Mouse (Mus musculus) forebrain, embryonic 10.5 days (tissue): ENCODE data around the gene Enthd1. TPM values are rescaled to one million over a fixed set of nuclear protein-coding genes. Genes with fewer than 3 reads are reported as not detected.
A peak's percentile ranks its signal among the peaks of the same experiment; 100 is the strongest.

Source experiments
- DNase-seq: peaks from one replicate; pipeline ENCODE4 v3.0.0-alpha.2; 2017; ENCODE audit warnings: low spot score; ENCODE audit errors: extremely low spot score
- H3K27ac ChIP-seq: fragments of 300-500 bp; sonication (generic); 2 replicates; pipeline ENCODE4 v1.5.1; 2016; ENCODE audit warnings: mild to moderate bottlenecking
- H3K27me3 ChIP-seq: fragments of 300-500 bp; sonication (generic); 2 replicates; pipeline ENCODE4 v1.6.1; 2016; ENCODE audit warnings: mild to moderate bottlenecking; ENCODE audit not compliant: poor library complexity, severe bottlenecking
- H3K36me3 ChIP-seq: fragments of 300-500 bp; sonication (generic); replicated peaks from 2 replicates; pipeline ENCODE4 v1.6.1; 2016; ENCODE audit warnings: mild to moderate bottlenecking, moderate library complexity
- H3K4me1 ChIP-seq: fragments of 300-500 bp; sonication (generic); 2 replicates; pipeline ENCODE4 v1.6.1; 2016
- H3K4me3 ChIP-seq: fragments of 300-500 bp; sonication (generic); 2 replicates; pipeline ENCODE4 v1.5.1; 2016; ENCODE audit warnings: mild to moderate bottlenecking, moderate library complexity
- H3K9me3 ChIP-seq: fragments of 300-500 bp; sonication (generic); 2 replicates; pipeline ENCODE4 v1.6.1; 2016; ENCODE audit warnings: mild to moderate bottlenecking, moderate library complexity
- WGBS: fragments of 180-500 bp; shearing (Covaris S2); methylation state at CpG from one replicate; pipeline ENCODE4 v1.1.7; 2016; 5-methylcytosine and 5-hydroxymethylcytosine counted together
- polyA plus RNA-seq: library from polyadenylated mRNA; unstranded; fragments of >200 nt; fragmentation: Nextera tagmentation; extraction: Ambion mirVana; gene quantifications from 2 replicates; pipeline ENCODE4 v1.2.1, GENCODE M21; 2016

The Enthd1 gene
- polyA plus RNA-seq, 1 experiment from 2014 or later = not detected

- Histone ChIP-seq H3K9me3 (no peaks in the 10 kb centered on the region), H3K27ac (peak overlapping the region; percentile 85), H3K4me3 (peak overlapping the region; percentile 22; the same call in 1 of the 2 replicates), H3K27me3 (peaks cover 7% of the 10 kb centered on the region), H3K4me1 (peaks cover 29% of the 10 kb centered on the region), H3K36me3 (no peaks in the 10 kb centered on the region)
- DNase-seq = peak; percentile 49
- WGBS = 45% methylated on average over 9 of the region's 9 CpGs
Observed at GRCm38 (mm10) chr15:80438423-80438822, 126.5 kb downstream of the Enthd1 start.

- H3K4me3 ChIP-seq = peak overlapping the region; percentile 22; the same call in 1 of the 2 replicates
- peak; percentile 28 for DNase-seq
- 44% methylated on average over 9 of the region's 9 CpGs for WGBS
- H3K9me3 ChIP-seq = no peaks in the 10 kb centered on the region
- no peaks in the 10 kb centered on the region for H3K36me3 ChIP-seq
- H3K27me3 ChIP-seq = peaks cover 7% of the 10 kb centered on the region
- H3K4me1 ChIP-seq = peaks cover 29% of the 10 kb centered on the region
- peak overlapping the region; percentile 85 for H3K27ac ChIP-seq
Observed at GRCm38 (mm10) chr15:80437996-80438395, 127.0 kb downstream of the Enthd1 start.

- Histone ChIP-seq H3K4me1 (peaks cover 29% of the 10 kb centered on the region), H3K4me3 (no peak overlapping the region), H3K9me3 (no peaks in the 10 kb centered on the region), H3K36me3 (no peaks in the 10 kb centered on the region), H3K27ac (peak overlapping the region; percentile 85; the same call in 1 of the 2 replicates), H3K27me3 (peaks cover 7% of the 10 kb centered on the region)
- DNase-seq = no peak
- 88% methylated on average over 5 of the region's 5 CpGs for WGBS
Observed at GRCm38 (mm10) chr15:80436961-80437360, 128.0 kb downstream of the Enthd1 start.

- H3K4me3 ChIP-seq = no peak overlapping the region
- peaks cover 18% of the 10 kb centered on the region for H3K4me1 ChIP-seq
- H3K36me3 ChIP-seq = no peaks in the 10 kb centered on the region
- H3K27me3 ChIP-seq = no peaks in the 10 kb centered on the region
- H3K9me3 ChIP-seq = no peaks in the 10 kb centered on the region
- WGBS = 88% methylated on average over 11 of the region's 11 CpGs
- peak overlapping the region; percentile 17; the same call in 1 of the 2 replicates for H3K27ac ChIP-seq
- no peak for DNase-seq
Observed at GRCm38 (mm10) chr15:80430324-80430723, 134.6 kb downstream of the Enthd1 start.

DNA sequence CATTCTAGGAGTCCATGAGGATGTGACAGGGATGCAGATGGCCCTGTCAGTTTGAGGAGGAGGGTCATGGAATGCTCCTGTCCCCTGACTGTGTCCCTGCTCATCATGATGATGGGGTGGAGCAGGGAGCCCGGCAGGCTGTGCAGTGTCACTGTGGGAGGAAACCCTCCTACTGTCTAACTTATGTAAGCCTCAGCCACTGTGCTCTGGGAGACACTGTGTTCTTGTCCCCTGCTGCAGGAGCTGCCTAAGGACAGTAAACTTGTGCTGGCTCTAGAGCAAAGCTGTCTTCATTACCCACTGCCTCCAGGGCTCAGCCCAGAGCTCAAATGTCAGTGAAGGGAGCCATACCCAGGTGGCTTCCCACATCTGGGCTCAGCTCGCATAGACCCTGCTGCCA, 146.8 kb downstream of the Enthd1 start:
- Histone ChIP-seq H3K27ac (no peak overlapping the region), H3K4me3 (no peak overlapping the region), H3K9me3 (no peaks in the 10 kb centered on the region), H3K4me1 (no peaks in the 10 kb centered on the region), H3K27me3 (no peaks in the 10 kb centered on the region), H3K36me3 (no peaks in the 10 kb centered on the region)
- 87% methylated on average over 2 of the region's 2 CpGs for WGBS
- DNase-seq = no peak

DNA sequence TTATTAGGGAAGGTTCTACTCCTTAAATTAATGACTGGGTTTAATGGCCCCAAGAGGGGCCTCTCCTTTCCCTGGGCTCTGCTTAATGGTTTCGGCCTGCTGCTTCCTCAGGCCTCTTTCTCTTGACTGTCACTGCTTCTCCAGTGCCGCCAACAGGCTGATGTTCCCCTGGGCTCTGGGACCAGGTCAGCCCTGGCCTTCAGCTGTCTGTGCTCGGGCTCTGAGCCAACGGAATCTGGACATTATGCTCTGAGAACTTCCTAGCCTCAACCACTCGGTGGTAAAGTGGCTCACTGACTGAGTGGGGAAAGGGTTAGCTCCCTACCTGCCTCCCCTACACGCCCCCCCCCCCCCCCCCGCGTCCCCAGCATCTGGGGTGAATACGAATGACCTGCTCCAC, 147.9 kb downstream of the Enthd1 start:
- Histone ChIP-seq H3K36me3 (no peaks in the 10 kb centered on the region), H3K4me3 (no peak overlapping the region), H3K27me3 (no peaks in the 10 kb centered on the region), H3K4me1 (no peaks in the 10 kb centered on the region), H3K9me3 (no peaks in the 10 kb centered on the region), H3K27ac (no peak overlapping the region)
- no peak for DNase-seq
- WGBS = 79% methylated on average over 9 of the region's 9 CpGs

DNA sequence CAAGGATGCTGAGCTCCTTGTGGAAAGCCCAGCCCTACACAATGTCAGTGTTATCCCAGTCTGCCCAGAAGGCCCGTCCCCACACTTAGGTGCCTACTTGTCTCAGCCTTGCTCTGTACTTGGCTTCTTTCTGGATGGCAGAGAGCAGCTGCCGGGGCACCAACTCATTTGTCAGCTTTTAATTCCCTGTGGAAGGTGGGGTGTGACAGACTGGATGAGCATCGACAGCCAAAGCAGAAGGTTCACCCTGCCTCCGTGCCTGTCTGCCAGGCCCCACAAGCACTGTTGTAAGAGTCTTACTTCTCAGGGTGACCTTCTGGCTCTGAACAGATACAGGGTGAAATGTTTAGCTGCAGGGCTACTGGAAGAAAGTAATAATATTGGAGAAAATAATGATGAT, 149.8 kb downstream of the Enthd1 start:
- Histone ChIP-seq H3K4me1 (no peaks in the 10 kb centered on the region), H3K4me3 (no peak overlapping the region), H3K36me3 (no peaks in the 10 kb centered on the region), H3K9me3 (no peaks in the 10 kb centered on the region), H3K27ac (no peak overlapping the region), H3K27me3 (no peaks in the 10 kb centered on the region)
- DNase-seq = no peak
- WGBS = 78% methylated on average over 4 of the region's 4 CpGs

DNA sequence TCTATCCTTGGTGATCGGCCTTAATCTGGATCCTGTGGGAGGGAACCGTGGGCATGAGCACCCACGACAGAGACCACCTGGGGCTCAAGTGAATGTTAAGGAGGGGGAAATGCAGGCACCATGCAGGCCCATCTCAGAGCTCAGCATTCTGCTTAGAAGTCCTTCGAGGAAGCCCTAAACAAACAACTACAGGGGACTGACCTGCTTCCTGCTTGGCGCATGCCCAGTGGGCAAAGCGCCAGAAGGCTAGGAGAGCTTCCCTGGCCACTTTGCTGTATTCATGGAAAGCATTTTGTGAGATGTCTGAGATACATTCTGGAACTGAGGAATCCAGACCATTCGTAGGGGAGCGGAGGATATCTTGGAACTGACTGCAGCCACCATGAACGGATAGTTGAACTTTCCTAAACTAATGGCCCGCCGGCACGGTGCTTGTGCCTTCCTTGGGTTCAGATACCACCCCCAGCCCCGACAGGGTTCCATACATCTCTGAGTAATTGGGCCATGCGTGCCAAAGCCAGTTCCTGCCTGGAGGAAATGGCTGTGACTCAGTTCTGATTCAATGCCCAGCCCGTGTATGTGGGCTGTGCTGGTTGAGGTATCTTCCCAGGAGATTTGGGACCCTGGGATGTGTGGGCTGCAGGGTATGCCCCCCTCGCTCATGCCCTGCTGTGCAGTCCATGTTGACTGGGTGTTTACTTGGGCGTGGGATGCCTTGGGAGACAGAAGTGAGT, 150.8 kb downstream of the Enthd1 start:
- Histone ChIP-seq H3K27ac (no peak overlapping the region), H3K36me3 (no peaks in the 10 kb centered on the region), H3K4me1 (no peaks in the 10 kb centered on the region), H3K27me3 (no peaks in the 10 kb centered on the region), H3K9me3 (no peaks in the 10 kb centered on the region), H3K4me3 (no peak overlapping the region)
- 89% methylated on average over 17 of the region's 17 CpGs for WGBS
- DNase-seq = no peak

DNA sequence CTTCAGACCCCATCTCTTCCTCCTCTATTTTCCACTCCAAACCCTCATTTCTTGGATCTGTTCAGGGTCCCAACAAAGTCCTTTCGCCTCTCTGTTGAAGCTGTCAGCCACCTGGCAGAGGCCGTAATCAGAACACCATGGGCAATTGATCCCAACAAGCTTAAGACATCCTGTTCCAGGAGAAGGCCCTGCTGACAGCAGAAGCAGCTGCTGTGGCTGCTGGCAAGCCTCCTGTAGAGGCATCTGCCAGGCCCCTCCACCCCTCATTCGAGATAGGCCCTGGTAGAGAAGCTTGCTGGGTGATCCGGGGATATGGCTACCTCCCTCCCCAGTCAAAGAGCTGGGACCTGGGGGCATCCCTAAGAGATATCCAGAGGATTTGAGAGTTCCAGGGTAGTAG, 151.9 kb downstream of the Enthd1 start:
- Histone ChIP-seq H3K27me3 (no peaks in the 10 kb centered on the region), H3K4me1 (no peaks in the 10 kb centered on the region), H3K4me3 (no peak overlapping the region), H3K27ac (no peak overlapping the region), H3K9me3 (no peaks in the 10 kb centered on the region), H3K36me3 (no peaks in the 10 kb centered on the region)
- WGBS = 88% methylated on average over 4 of the region's 4 CpGs
- DNase-seq = no peak

DNA sequence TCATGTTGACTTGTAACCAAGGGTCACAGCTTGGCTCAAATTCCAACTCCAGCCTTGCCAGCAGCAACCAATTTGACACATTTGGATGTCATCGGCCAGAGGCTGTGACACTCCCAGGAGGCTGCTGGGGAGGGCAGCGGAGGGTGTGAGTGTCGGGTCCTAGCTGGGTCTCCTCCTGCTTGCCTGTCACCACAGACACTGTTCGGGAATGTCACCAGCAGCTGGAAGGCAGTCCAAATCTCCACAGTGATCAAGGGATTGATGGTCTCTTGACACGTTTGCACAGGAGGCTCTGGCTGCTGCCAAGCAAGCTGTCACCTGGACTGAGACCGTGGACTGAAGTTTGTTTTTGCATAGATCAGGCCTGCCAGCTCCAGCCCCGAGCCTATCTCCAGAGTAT, 154.3 kb downstream of the Enthd1 start:
- no peaks in the 10 kb centered on the region for H3K27me3 ChIP-seq
- no peak for DNase-seq
- WGBS = 85% methylated on average over 7 of the region's 7 CpGs
- H3K36me3 ChIP-seq = no peaks in the 10 kb centered on the region
- no peak overlapping the region for H3K4me3 ChIP-seq
- H3K27ac ChIP-seq = no peak overlapping the region
- H3K4me1 ChIP-seq = 0 out of 2 replicates have a peak, but pooled peaks cover 8% of the 10 kb centered on the region
- H3K9me3 ChIP-seq = no peaks in the 10 kb centered on the region

GRCm38 (mm10) chr15:80407873-80408272, 157.1 kb downstream of the Enthd1 start:
- Histone ChIP-seq H3K9me3 (no peaks in the 10 kb centered on the region), H3K4me3 (no peak overlapping the region), H3K27ac (0 out of 2 replicates have a peak overlapping the region, but pooled peaks have one; percentile 20), H3K27me3 (no peaks in the 10 kb centered on the region), H3K36me3 (no peaks in the 10 kb centered on the region), H3K4me1 (0 out of 2 replicates have a peak, but pooled peaks cover 8% of the 10 kb centered on the region)
- 57% methylated on average over 1 of the region's 1 CpGs for WGBS
- no peak for DNase-seq
